Mouse (Mus musculus) heart, postnatal 36 days (tissue): ENCODE data around the gene Enpep. TPM values are rescaled to one million over a fixed set of nuclear protein-coding genes. Genes with fewer than 3 reads are reported as not detected.
A peak's percentile ranks its signal among the peaks of the same experiment; 100 is the strongest.

Experiments
- DNase-seq, 2 experiments: peaks; one replicate each; pipeline ENCODE4 v3.0.0; 2021 to 2022
- intact Hi-C: fragments of 180-260 bp; cut with DNase I; formaldehyde crosslinking; loops from one replicate; pipeline ENCODE4 v1.15.1; 2025
- total RNA-seq, 2 experiments: library from RNA; stranded (reverse); gene quantifications; 2 replicates each; pipeline ENCODE4 v1.2.3; 2021

Gene Enpep
- 1 to 10 TPM; 6.3 to 7.8 TPM for total RNA-seq

DNA sequence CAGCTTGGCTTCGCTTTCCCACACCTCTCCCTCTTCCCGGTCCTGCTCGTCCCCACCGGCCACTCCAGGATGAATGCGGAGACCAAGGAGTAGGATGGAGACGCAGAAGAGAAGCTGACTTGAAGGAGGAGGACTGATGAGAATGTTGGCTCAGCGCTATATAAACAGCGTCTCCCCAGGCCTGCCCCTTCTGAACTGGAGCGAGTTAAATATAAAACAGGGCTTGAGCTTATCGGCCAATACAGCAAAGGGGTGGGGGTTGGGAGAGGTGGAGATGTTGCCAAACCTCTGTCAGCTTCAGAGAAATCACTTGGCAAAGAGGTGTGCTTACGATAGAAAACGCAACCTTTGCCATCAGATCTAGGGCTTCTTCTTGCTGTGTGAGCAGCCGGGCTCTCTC is at the start of gene Enpep:
Gene Enpep (minus strand): TSS at position 135 of the 400 bp plus-strand sequence.
- intact Hi-C loops: no loop called here
- DNase-seq: peak; percentile 45

- DNase-seq: no peak
- intact Hi-C loops: no loop called here
Measured at GRCm38 (mm10) chr3:129379109-129379508, 46.6 kb upstream of the Enpep start.

- no peak for DNase-seq
- intact Hi-C loops: no loop called here
Measured at GRCm38 (mm10) chr3:129375087-129375486, 42.6 kb upstream of the Enpep start.

DNA sequence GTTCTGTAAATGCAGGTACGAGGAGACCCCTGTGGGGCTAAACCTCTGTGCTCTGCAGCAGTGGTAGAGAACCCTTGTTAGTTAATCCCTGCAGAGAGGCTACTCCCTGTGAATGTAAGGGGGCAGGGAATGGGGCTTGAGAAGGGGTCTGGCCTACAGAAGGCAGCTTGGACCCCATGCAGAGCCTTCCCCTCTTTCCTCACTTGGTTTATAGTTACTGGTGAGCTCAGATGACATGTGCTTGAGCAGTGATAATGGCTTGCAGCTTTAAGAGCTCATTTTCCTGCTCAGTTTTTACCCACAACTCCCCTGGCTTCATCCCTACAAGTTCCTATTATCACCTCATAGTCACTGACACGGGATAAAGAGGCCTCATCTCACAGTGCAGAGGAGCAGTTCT is 40.6 kb upstream of the Enpep start:
- intact Hi-C loops: no loop called here
- DNase-seq: no peak

GRCm38 (mm10) chr3:129369491-129369890 is 37.0 kb upstream of the Enpep start:
- intact Hi-C loops: no loop called here
- no peak for DNase-seq

- intact Hi-C loops: no loop called here
- DNase-seq: no peak
Measured at GRCm38 (mm10) chr3:129365919-129366318, 33.4 kb upstream of the Enpep start.

GRCm38 (mm10) chr3:129364818-129365390 is 32.4 kb upstream of the Enpep start:
- intact Hi-C loops: no loop called here
- DNase-seq: no peak

- DNase-seq: no peak
- intact Hi-C loops: no loop called here
Measured at GRCm38 (mm10) chr3:129363426-129363825, 30.9 kb upstream of the Enpep start.

- intact Hi-C loops: no loop called here
- no peak for DNase-seq
Measured at GRCm38 (mm10) chr3:129358115-129358514, 25.6 kb upstream of the Enpep start.

GRCm38 (mm10) chr3:129353901-129354300 is 21.4 kb upstream of the Enpep start:
- no peak for DNase-seq

GRCm38 (mm10) chr3:129351320-129351877 is 18.9 kb upstream of the Enpep start:
- intact Hi-C loops: no loop called here
- no peak for DNase-seq

More at GRCm38 (mm10) chr3:129353901-129354300, 21.4 kb upstream of the Enpep start:
- intact Hi-C loops: no loop called here

- intact Hi-C loops: no loop called here
Measured at GRCm38 (mm10) chr3:129347277-129347676, 14.8 kb upstream of the Enpep start.

DNA sequence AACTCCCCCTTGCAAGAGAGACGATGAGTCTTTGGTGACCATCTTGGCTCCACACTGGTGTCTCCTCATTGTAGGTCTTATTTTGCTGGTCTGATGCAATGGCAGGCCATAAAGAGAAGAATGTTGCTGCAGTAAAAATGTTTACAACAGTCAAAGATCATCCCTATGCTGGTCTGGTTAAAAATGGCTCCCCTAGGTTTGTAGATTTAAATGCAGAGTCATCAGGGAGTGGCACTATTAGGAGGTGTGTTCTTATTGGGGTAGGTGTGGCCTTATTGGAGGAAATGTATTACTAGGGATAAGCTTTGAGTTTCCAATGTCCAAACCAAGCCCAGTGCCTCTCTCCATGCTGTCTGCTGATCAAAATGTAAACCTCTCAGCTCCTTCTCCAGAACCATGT is 10.2 kb upstream of the Enpep start:
- intact Hi-C loops: no loop called here
- no peak for DNase-seq

More at GRCm38 (mm10) chr3:129347277-129347676, 14.8 kb upstream of the Enpep start:
- DNase-seq: no peak

GRCm38 (mm10) chr3:129341066-129341465 is 8.5 kb upstream of the Enpep start:
- intact Hi-C loops: no loop called here
- no peak for DNase-seq

GRCm38 (mm10) chr3:129338296-129339091 is 6.0 kb upstream of the Enpep start:
- intact Hi-C loops: no loop called here
- peak; percentile 28 to 34 for DNase-seq

GRCm38 (mm10) chr3:129332142-129332541 is 378 bp downstream of the Enpep start:
- intact Hi-C loops: no loop called here
- peak in 1 of 2 experiments; percentile 7 for DNase-seq

DNA sequence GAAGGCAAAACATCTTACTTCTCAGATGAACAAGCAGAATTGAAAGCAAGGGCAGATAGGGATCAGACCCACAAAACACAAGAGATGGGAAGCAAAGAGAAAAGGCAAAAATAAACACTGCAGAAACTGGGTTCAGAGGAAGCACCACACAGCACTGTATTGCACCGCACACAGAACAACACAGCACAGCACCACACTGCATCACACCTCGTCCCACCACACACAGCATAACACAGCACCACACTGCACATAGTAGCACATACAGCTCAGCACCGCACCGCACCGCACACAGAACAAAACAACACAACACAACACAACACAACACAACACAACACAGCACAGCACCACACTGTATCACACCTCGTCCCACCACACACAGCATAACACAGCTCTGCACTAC is 1.1 kb downstream of the Enpep start:
- intact Hi-C loops: no loop called here

DNA sequence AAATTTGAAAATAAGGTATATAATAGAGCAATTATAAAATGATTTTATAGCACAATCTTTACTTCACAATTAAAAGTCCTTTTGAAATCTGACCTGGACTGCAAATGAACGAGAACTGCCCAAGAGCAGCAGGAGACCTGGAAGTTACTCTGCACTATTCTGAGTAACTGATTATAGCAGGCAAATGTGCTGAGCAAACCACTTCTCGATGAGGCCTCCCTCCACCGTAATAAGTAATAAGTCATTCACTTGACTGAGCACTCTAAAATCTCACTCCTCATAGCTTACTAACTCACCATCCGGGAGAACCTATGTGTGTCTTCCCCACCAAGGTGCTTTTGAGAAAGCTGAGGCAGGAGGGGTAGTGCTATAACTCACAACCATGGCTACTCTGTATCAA is 4.5 kb downstream of the Enpep start:
- intact Hi-C loops: no loop called here
- no peak for DNase-seq

More for the DNA sequence above, 1.1 kb downstream of the Enpep start:
- no peak for DNase-seq

DNA sequence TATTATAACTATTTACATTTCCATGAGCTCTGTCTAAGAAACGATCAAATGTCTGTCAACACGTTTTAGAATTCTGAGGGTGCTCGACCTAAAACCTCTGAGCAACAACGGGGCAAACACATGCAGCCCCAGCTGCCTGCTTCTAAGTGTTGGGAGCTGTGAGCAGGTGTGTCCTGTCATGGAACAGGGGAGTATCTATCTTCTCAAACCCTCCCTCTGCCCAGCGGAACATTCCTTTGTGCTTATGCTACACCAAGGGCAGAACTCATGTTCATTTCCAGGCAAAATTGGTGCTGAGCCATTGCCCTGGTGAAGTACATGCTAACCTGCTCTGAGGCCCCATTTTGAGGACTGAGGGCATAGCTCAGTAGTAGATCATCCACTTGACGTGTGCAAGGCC is 10.9 kb downstream of the Enpep start:
- intact Hi-C loops: no loop called here
- DNase-seq: no peak

GRCm38 (mm10) chr3:129317032-129317729 is 15.3 kb downstream of the Enpep start:
- intact Hi-C loops: no loop called here
- no peak for DNase-seq
